Mouse (Mus musculus): ENCODE measurements around the gene Rcl1.

Rcl1 gene

DNA sequence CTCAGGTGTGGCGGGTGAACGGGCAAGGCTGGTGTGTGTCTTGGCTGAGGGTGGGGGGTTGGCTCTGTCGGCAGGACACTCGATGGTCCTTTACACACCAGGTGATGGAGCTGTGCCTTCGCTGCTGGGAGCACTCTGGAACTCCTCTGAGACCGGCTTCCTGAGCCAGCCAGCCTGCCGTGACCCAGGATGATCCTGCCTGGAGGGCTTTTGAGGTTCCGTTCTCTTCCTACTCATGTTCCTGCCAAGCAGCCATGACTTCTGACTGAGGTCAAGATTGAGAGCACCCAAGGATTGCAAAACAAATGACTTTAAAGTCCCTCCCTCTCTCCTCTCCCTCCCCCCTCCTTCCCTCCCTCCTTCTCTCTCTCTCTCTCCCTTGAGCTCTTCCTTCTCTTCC is 11.5 kb downstream of the Rcl1 start:
- DNase-seq (ENCODE audit: low spot score in 2 of 2): no peak

DNA sequence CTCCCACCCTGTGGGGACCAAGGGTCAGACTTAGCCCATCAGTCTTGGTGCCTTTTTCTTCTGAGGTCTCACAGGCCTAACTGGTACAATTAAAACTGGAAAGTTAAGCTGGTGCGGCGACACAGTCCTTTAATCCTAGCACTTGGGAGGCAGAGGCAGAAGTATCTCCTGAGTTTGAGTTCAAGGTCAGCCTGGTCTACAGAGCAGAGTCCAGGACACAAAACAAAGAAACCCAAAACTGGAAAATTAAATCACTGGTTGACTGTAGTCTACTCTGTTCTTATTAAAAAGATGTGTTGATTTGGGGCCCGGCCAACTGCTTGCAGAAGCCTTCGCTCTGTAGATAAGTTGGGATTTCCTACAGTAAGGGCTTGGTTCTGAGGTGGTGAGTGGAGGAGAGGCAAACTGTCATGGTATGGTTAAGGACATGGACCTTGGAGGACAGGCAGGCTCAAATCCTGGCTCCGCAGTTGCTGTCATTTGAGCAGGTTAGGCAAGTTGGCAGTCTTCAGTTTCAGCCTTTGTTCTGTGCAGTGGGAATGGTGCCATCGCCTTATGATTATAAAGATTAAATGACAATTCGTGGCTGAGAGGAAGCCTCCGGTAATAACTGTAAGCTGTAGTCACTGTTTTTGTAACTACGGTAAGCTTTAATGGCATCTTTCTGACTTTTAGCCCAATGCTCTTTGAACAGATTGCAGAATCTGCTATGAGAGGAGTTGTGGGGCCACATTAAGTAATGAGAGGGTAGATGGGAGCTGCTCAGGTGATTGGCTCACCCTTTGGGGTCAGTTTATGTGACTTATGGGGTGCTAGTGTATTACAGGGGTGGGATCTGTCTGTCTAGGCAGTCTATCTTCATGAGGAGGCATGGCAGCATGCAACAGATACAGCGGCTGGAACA is 12.8 kb downstream of the Rcl1 start:
- DNase-seq (ENCODE audit: low spot score in 2 of 2): no peak

DNA sequence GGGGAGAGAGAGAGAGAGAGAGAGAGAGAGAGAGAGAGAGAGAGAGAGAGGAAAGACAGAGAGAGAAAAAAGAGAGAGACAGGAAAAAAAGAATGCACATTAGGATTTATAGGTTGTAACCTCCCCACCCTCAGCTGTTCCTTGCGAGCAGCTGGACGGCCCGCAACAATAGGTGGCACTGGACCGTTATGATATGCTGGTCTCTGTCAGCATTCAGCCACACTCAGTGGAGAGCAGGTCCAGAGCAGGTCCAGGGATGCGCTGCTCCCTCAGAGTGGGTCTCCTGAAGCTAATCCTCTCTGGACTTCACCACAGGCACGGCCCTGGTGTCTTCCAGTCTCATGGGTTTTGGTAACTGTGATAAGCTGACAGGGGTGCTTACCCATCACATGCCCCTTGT is 15.6 kb downstream of the Rcl1 start:
- no peak for DNase-seq (ENCODE audit: low spot score in 2 of 2)

DNA sequence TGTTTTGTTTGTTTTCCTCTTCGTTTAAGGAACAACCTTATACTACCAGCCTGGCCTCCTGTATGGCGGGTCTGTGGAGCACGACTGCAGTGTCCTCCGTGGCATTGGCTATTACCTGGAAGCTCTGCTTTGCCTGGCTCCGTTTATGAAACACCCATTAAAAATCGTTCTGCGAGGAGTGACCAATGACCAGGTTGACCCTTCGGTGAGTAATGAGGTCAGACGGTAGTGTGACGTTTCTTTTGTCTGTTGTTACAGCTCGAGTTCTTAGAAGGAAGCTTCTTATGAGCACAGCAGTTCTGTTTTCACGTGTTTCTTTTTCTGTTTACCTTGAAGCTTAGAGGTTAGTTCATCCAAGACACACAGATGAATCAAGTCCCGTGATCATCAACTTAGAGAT is 17.0 kb downstream of the Rcl1 start:
- no peak for DNase-seq (ENCODE audit: low spot score in 2 of 2)

DNA sequence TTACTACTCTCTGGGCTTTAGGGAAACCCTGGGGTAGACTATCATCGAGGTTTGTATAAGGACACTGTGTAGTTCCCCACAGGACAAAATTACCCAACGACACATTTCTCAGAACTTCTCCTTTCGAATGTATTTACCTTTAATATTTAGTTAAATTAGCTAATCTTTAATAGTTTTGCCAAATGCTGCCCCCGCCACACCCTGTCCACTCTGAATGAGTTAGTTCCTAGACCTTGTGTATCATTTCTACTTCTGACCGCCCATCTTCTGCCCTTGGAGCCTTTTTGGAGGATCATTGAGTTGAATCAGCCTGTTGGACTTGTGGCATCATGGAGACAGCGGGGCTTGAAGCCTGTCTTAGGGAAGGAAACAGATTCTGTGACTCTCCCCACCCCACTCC is 19.1 kb downstream of the Rcl1 start:
- DNase-seq (ENCODE audit: low spot score in 2 of 2): no peak

DNA sequence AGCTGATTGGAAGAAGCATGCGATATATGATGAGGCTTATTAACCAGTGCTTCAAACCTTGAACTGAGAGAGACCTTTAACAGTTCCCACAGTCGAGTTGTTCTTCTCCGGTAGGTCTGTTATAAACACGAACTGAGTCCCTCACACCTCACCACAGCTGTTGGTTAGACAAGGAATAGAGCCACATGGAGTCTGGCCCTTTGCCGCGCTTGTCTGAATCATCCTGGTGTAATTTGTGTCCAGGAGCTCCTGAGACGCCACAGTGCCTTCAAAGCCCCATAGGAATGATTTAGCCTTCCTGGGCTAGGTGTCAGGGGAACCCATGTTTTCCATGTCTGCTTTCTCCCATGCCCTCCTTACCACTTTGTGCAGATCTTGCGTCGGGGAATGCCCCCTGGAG is 20.2 kb downstream of the Rcl1 start:
- no peak for DNase-seq (ENCODE audit: low spot score in 2 of 2)

DNA sequence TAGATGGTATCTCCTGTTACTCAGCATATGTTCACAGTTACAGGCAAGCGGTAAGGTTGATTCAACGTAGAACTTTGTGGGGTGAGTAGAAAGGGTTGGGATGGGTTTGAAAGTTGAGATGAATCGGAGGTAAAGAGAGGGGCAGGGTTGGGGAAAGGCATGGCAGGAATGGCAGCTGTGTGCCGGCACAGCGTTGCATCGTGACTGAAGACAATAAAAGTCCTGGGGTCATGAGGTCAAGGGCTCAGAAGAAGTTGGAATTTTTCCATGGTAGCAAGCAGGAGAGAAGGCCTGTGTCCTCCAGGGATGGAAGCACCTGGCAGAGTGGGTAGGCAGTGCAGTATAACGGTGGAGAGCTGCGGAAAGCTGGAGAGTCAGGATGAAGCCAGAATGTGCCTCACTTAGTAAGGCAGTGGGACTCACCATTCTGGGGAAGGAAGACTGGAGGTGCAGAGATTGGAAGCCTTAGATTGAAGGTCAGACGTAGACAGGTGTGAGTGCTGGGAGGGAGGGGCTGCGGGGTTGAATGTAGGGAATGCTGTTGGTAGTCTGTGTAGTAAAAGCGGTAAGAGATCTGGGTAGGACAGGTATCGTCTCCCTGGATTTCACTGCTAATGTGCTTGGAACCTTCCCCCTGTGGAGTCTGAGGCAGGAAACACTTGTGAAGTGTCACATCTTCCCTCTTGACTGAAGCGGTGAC is 23.9 kb downstream of the Rcl1 start:
- no peak for DNase-seq (ENCODE audit: low spot score in 2 of 2)

DNA sequence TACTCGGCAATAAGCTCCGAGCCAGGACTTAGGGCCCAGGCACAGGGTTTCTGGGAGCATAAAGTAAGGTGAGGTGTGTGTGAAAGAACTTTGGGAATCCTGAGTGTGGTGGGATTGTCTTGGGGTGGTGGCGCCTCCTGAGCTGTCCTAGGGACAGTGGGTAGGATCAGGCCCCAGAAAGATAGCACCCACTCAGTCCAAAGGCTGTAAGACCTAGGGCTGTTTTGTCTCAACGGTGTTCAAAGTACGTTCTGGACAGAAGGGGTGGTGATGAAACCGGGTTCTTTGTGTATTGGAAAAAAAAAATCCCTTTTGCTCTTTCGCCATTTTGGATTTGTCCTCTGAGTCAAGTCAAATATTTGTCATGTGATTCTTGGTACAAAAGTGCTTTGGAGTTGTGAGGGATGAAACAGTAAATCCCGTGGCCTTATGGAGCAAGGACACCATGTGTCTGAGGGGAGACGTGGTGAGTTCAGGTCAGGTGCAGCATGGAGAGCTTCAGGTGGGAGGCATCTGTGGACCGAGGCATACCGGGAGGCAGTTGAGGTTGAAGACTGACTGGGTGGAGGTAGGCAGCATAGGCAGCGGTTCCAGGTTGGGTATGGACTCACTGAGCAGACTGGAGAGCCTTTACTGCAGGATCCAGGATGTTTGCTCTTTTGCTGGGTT is 25.3 kb downstream of the Rcl1 start:
- no peak for DNase-seq (ENCODE audit: low spot score in 2 of 2)

DNA sequence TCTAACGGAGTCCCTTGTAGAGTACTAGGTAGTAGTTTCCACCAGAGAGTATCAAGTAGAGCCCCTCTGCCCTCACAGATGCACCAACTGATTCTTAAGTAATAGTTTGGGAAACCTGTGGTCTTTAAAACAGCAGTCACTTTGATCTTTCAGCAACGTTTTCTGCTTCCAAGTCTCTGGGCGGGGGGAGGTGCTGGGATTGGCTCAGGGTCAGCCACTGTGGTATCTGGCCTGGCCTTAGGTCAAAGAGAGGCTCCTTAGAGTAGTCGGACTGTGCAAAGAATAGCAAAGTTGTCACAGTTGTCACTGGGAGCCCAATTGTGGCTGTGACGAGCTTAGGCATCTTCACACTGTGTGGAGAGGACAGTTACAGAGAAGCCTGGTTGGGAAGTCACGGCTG is 26.2 kb downstream of the Rcl1 start:
- DNase-seq (ENCODE audit: low spot score in 2 of 2): no peak

DNA sequence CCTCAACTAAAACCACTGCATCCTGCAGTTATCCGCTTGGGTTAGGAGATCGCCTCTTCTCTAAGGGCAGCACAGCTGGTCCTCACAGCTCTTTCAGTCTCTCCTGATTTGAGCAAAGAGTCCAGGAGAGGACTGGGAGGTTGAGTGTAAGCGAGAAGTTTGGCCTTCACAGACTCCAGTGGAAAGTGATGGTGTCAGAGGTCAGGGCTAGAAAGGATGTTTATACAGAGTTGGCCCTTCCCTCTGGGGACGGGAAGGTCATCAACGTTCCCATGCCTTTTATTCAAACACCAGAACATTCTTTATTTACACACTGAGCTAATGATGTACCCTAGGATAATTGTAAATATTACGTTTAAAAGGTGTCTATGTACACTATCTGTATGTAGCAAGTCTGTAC is 27.0 kb downstream of the Rcl1 start:
- no peak for DNase-seq (ENCODE audit: low spot score in 2 of 2)

DNA sequence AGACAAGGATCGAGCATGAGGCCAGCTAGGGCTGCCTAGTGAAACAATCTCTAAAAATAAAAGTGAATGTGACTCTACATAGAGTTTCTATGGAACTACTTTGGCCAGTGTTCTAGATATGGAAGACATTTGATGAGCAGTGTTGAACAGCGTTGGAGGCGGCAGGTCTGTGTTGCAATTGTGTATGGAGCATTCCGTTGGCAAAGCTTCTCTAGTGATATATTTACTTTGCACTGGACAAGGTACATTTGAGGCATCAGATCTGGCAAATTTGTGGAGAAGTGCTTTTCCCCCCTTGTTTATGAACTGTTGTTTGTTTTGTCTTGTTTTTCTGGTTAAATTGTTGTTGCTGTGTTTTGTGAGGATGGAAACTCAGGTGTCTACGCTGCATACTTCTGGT is 28.4 kb downstream of the Rcl1 start:
- no peak for DNase-seq (ENCODE audit: low spot score in 2 of 2)

DNA sequence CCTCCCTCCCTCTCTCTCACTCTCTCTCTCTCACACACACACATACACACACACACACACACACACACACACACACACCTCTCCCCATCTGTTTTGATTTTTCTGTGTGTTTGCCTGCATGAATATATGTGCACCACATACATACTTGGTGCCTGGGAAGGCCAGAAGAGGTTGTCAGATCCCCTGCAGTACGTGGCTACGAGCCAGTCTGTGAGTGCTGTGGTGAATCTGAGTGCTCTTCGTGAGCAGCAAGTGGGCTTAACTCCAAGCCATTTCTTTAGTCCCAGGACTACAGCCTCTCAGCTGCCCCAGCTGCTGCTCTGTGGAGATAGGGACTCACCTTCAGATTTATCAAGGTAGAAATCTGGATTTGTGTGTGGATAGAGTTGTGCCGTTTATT is 30.0 kb downstream of the Rcl1 start:
- no peak for DNase-seq (ENCODE audit: low spot score in 2 of 2)

DNA sequence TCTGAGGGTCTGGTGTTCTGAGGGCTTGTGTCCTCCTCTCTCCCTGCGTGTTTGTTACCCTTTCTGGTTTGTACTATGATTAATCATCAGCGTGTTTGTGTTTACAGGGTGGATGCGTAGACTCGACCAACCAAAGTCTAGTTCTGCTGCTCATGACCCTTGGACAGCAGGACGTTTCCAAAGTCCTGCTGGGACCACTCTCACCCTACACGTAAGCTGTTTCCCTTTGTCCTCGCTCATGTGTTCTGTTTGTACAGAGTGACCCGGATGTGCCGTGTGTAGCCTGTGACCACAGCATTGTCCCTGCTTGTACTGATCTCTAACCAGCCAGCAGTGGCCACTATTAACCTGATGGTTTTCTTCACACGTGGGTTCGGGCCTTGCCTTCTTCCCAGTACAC is 33.1 kb downstream of the Rcl1 start:
- DNase-seq (ENCODE audit: low spot score in 2 of 2): no peak

DNA sequence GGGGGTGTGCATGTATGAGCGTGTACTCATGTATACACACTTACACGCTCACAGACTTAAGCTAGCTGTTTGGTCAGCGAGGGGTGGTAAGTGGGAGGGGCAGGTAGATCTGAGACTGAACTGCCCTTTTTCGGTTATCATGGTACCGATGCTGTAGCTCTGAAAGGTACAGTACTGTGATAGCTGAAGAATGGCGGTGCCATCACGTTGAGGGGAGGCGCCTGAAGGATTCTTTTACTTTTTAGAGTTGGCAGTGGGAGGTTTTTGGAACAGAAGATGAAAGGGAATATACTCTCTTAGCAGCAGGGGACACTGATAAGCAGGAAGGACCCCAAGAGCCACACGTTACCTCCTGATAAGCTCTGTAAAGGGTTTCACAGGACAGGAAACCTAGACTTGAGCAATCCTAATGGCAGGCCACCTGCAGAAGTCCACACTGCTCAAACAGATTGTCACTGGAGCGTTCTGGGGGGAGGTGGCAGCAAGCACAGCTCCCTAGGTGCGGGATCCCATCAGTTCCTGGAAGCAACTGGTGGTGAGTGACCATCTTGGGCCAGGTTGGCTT is 34.1 kb downstream of the Rcl1 start:
- no peak for DNase-seq (ENCODE audit: low spot score in 2 of 2)

DNA sequence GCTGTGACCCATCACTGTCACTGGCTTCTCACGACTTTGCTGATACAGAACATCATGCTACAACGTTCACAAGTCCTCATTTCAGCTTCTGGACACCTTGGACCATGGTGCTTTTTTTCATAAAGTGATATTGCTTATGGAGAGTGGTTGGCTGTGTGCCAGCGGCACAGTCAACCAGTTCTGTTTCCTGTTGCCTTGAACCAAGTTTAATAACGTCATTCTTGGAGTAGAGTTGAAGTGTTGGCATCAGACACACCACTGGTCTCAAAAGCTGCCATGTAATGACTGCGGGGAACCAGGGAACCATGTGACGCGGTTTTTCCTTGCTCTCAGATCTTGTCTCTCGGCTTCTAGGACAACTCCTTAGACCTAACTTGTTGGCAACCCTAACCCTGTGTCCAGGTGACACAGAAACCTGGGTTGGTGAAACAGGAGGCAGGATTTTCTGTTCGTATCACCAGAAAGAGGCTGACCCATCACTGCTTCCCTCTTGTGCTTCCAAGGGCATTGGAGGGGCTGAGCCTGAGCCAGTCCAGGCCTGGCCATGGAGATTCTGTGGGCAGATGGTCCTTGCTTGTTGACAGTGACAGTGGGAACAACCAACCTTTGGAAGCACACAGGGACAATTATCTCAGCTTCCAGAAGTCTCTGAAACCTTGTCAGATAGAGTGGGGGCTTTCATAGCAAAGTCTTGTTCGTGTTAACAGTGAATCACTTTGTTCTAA is 37.5 kb downstream of the Rcl1 start:
- DNase-seq (ENCODE audit: low spot score in 2 of 2): no peak

DNA sequence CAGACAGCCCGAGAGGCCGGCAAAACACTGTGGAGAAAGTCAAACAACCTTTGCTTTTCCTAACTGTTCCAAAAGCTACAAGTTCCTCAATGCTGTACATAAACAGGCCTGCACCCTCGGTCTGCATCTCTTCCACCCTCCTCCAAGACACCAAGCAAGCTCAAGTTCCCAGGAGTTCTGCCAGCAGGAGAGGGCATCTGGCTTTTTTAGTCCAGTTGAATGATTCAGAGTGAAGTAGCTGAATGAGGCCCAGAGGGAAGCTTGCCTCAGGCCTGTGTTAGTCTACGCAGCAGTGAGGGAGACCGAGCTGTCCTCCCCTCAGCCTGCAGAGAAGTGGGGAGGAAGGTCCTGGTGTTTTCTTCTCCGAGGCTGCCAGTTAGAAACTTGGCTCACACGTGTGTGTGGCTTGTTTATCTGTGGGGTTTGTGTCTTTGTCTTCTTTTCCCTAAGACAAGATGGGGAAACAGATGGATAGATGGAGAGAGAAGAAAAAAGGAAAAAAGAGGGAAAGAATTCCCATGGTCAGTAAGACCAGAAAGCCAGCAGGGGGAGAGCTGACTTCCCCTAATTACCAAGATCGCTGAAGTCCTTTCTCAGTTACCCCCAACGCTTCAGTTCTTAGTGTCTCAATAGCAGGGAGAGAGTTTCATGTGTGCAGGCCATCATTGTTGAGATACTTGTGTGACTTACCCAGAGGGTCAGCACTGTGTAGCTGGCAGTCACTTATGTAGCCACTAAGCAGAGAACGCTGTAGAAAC is 38.7 kb downstream of the Rcl1 start:
- no peak for DNase-seq (ENCODE audit: low spot score in 2 of 2)

DNA sequence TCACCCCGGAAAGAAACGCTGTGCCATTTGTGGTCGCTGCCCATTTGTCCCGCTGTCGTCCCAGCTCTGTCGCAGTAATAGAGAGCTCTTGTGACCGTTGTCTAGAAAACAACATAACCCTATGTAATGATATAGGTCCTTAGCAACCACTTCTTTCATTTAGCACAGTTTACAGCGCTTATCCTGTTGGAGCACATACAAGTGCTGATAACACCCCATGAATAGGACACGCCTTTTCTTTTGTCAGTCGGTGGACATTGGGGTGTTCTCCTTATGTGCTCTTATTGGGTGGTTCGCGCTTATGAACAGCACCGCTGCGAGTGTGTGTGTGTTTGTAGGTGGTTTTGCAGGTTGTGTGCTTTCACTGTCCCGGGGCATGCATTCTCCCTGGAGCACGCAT is 39.8 kb downstream of the Rcl1 start:
- no peak for DNase-seq (ENCODE audit: low spot score in 2 of 2)

DNA sequence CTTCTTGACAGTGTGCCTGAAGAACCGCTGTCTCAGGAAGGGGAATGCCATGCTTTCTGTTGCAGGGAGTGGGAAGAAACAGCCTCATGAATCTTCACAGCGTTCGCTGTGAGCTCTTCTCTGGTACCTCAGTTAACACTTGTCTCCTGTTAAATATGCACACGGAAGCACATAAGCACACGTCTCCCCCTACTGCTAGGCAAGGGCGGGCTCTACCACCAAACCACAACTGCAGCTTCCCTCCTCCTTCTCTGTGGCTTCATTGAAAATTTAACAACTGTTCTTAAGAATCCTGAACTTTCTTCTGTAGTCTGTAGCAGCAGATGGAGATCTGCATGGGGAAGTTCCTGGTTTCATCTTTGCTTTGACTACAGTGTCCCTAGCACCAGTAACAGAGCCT is 41.1 kb downstream of the Rcl1 start:
- DNase-seq (ENCODE audit: low spot score in 2 of 2): no peak

DNA sequence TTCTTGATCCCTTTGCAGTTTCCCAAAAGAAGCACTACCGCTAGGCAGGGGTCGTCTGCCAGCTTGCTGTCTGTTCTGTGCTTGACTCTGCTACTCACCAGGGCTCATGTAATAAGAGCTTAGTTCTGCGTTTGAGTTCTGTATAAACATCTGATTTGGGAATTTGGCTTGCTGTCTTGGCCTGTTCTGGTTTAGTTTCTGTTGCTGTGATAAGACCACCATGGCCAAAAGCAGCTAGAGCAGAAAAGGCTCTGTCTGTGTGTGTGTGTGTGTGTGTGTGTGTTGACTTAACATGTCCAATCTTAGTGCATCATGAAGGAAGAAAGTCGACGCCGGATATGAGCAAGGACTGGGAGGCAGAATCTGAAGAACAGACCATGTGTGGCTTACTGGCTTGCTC is 44.2 kb downstream of the Rcl1 start:
- DNase-seq (ENCODE audit: low spot score in 2 of 2): no peak

DNA sequence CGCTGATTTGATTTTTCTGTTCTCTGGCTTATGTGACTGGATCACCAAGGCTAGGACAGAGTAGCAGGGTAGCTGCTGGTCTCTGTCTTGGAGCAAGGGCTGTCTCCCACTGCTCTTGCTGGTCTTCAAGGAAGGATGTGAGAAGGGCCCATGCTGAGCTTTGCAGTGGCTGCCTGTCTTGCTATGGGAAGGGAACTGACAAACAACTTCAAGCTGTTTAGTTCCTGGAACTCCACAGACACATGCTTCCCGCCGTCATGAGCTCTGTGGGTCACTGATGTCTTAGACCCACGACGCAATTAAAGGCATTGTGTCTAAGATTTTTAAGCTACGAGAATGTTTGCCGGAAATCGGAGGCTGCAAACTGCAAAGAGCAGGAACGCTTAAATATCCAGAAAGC is 45.6 kb downstream of the Rcl1 start:
- DNase-seq (ENCODE audit: low spot score in 2 of 2): no peak

DNA sequence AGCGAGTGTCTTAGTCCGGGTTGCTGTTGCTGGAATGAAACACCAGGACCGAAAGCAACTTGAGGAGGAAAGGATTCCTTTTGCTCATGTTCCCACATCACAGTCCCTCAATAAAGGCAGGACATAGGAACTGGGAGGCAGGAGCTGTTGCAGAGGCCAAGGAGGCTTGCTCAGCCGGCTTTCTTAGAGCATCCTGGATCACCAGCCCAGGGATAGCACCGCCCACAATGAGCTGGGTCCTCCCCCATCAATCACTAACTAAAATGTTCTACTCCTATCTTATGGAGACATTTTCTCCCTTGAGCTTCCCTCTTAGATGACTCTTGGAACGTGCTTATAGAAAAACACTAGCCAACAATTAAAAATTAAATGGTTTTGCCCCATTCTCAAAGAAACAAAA is 48.4 kb downstream of the Rcl1 start:
- no peak for DNase-seq (ENCODE audit: low spot score in 2 of 2)

Measured in urinary bladder, postnatal 4 days (tissue).